Mouse (Mus musculus) small intestine, adult 2 months (tissue): ENCODE results near the gene Slc50a1.

Experiments
- CTCF ChIP-seq: fragments of 200-500 bp; IDR thresholded peaks from 2 replicates; pipeline ENCODE4 v1.5.1; 2012; ENCODE audit warnings: low read depth, mild to moderate bottlenecking, control low read depth, inconsistent platforms, low read length, moderate library complexity, mixed read lengths; ENCODE audit not compliant: insufficient replicate concordance, insufficient read length; ENCODE audit errors: extremely low read depth
- POLR2A ChIP-seq: fragments of 200-500 bp; IDR thresholded peaks from 2 replicates; pipeline ENCODE4 v1.6.1; 2012; ENCODE audit warnings: low read depth, mild to moderate bottlenecking, control low read depth, inconsistent platforms, low read length, moderate library complexity

DNA sequence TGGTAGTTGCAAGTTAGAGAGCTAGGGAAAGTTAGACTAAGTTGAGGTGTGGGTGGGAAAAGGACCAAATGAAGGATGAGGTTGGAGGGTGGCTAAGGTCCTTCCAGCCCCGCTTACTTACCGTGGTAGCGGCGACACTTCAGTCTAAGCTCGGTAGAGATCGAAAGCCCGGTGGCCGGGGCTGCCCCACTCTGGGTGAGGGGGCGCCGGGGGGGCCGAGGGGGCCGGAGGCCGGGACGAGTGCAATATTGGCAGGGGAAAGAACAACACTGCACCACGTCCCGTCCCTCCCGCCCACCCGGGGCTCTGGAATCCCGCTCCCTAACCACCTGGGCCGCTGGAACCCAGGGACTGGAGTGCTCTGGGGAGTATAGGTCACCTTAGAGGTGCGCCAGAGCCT lies 43.5 kb downstream of the Slc50a1 start, which contains the start of gene Mtx1:
- TF ChIP-seq CTCF: no peak
- TF ChIP-seq POLR2A: no peak
